Mouse (Mus musculus) spleen, adult 18-20 months (tissue): ENCODE results near the gene Chd6.
"Not testable (repeated sequence)": the region's sequence is repeated elsewhere in the genome, so short reads cannot be mapped to it uniquely, and the experiment has no call there.

Experiments used
- DNase-seq, 2 experiments: peaks; one replicate each; pipeline ENCODE4 v3.0.0; 2022; ENCODE audit warnings: mixed read lengths in 2 of 2

The Chd6 gene

DNA sequence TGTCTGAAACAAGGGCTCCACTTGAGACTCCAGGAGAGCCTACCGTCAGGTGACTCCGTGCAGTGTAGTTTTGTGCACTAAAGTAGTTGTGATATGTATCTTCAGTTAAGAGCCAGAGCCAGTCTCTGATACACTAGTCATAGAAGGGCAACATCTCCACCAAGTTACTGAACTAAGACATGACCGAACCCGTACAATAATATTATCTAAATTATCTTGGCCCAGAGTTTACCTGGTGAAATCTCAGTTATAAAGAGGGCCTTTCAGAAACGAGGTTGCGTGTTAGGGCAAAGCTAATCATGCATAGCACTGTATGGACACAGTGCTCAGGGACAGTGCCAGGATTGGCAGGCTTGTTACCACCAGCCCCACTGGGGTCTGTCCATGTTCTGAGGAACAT lies 127.1 kb downstream of the Chd6 start:
- DNase-seq: no peak

DNA sequence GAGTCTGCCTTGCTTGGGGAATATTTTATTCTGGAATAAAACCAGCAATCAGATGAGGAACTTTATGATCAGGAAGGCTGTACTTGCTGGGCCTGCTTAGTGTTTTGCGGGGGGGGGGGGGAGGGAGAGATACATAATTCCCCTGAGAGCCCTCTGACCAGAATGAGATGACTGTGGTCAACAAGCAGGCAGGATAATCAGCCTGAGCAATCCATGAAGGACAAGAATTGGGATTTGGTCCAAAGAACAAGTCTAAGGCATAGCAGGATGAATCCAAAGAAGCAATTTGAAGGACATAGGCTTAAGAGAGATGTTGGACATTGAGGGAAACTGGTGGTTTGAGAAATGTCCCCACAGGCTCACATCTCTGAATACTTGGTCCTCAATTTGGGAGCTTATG lies 130.2 kb downstream of the Chd6 start:
- DNase-seq: no peak

DNA sequence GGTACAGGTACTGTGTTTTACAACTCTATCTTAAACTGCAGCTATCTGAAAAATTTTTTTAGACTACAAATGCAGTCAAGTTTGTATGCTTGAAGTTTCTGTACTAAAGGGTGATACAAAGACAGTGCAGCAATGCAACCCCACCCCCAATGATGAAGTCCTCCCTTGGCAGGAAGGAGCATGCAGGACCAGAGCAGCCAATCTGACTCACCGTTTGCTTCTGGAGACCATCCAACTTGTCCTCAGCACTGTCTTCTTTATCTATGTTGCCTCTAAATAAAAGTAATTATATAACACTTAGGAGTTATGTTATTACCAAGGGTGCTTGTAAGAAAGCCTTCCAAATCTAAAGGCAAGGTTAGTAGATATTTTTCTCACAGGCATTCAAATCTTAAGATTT lies 131.6 kb downstream of the Chd6 start:
- DNase-seq: no peak

DNA sequence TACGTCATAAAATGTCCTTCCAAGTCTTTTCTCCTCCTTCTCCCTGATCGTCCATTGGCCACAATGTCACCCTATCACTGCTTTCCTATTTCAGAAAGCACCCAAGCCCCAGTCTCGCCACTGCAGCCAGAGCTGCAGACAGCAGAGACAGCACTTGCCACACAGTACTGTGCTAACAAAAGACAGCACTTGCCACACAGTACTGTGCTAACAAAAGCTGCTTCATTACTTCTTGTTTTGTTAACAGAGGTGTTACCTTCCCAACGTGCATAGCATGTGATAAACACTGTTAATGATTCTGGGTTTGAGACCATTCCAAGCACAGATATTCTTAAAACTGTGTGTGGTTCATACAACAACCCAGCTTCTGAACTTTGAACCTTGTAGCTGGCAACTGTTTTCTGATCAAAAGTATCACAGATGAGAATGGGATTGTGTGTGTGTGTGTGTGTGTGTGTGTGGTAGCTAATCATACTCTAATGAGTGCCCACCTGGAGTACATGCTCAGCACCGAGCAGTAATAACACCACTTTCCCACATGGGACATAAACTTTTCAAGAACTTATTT lies 135.1 kb downstream of the Chd6 start:
- no peak for DNase-seq

DNA sequence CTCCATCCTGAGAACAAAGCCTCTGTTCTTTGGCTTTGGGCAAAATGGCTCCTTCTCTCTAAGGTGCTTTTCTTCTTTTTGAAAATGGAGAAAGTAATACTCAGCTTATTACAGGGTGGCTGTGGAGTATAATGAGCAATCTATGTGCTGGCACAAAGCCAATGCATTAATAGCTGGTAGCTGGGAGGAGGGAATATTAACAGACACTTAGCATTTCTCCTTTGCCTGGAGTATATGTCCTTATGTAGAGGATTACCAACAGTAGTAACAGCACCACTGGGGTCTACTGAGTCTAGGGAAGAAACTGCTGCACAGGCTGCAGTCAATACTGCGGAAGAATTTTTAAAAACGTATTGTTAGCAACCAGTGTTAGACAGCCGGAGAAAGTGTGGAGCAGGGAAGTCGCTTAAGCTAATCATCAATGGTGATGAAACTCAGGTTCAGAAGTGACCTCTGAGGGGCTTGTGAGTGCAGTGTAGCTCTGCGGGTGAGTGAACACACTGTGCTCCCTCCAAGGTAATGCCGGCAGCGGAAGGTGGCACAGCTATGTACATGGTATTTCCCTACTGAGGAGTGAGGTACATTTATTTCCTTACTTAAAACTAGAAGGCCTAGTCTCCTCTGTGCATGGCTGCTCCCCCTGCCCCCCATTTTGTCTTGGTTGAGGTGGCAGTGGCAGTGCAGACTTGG lies 136.6 kb downstream of the Chd6 start:
- no peak for DNase-seq

DNA sequence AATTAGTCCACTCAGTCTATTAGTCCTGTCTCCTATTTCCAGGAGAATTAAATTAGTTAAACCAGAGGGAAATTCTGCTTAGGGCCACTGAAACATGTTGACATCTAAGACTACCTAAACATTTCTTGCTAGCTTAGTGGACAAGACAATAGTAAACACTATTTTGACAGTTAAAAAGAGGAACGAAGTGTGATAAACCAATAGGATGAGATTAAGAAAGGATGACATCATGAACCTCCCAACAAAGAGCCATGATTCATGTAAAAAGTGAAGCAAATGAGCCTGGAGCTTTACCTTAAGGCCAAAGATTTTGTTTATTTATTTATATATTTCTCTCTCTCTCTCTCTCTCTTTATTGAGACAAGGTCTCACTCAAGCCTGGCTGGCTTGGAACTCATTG lies 146.7 kb downstream of the Chd6 start:
- DNase-seq: no peak

DNA sequence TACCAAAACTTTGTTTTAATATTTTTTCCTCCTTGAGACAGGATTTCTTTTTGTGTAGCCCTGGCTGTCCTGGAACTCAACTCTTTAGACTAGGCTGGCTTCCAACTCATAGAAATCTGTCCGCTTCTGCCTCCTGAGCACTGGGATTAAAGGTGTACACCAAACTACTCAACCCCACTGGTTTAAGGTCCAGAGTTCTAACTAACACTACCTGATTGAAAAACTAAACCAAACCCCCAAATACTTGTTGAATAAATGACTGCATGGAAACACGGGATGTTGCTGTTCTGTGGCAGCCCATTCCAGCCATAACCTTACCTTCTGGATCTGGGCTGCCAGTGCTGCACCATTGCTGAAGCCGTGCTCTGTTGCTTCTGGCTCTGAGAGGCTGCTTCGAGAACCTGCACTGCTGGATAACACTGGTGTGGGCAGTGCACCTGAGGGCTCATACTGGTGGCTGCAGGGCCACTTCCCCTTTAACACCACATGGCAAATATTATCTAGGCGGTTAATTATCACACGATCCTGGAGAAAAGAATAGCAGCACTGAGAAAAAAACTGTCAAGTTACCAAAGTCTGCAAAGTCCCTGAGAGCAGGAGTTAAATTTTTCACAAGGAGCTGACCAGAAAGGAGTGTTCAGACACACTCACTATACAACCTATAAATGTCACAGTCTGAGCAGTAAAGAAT lies 147.8 kb downstream of the Chd6 start:
- DNase-seq: no peak

DNA sequence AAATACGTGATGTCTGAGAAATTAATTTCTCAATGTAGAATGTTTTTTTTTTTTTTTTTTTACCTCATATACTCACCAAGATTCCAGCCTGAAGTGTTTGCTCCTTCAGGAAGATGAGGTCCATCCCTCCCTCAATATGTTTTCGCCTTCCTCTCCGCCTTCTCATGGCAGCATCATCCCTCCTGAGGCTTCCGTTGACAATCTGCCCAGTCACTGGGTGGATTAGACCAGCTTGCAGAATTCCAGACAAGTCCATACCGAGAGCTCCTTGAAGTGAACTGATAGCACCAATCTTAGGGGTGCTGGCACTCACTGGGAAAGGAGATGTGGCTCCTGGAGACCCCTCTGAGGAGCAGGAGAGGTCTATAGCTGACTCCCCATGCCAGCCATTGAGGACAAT lies 149.0 kb downstream of the Chd6 start:
- no peak for DNase-seq

DNA sequence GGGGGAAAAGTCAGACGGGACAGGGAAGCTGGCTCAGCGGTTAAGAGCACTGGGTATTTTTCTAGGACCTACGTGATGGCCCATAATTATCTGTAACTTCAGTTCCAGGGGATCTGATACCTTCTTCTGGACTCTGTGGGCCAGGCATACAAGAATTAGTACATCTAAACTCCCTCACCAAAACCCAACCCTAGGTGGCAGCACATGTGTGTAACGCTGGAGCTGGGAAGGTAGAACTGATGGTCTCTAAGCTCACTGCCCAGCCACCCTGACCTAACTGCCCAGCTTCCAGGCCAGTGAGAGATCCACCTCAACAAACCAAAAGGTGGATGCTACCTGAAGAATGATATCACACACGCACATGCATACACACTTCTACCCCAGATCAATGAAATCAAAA lies 150.1 kb downstream of the Chd6 start:
- DNase-seq: no peak

DNA sequence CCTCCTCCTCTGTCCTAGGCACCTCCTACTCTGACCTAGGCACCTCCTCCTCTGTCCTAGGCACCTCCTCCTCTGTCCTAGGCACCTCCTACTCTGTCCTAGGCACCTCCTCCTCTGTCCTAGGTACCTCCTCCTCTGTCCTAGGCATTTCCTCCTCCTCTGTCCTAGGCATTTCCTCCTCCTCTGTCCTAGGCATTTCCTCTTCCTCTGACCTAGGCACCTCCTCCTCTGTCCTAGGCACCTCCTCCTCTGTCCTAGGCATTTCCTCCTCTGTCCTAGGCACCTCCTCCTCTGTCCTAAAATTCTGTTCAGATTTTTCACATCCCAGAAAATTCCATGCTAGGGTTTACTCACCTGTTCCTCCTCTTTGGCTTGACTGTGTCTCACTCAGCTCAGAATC lies 151.1 kb downstream of the Chd6 start:
- not testable (repeated sequence) for DNase-seq

DNA sequence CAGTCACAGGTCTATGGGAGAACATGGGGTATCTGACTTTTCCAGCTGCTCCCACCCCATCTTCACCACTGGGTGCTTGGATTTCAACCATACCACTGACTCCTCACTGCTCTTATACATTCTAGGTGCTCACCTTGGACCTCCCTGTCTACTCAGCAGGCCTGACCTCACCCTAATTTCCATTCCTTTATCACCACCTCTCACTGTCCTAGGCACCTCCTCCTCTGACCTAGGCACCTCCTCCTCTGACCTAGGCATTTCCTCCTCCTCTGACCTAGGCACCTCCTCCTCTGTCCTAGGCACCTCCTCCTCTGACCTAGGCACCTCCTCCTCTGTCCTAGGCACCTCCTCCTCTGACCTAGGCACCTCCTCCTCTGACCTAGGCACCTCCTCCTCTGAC lies 151.6 kb downstream of the Chd6 start:
- not testable (repeated sequence) for DNase-seq

DNA sequence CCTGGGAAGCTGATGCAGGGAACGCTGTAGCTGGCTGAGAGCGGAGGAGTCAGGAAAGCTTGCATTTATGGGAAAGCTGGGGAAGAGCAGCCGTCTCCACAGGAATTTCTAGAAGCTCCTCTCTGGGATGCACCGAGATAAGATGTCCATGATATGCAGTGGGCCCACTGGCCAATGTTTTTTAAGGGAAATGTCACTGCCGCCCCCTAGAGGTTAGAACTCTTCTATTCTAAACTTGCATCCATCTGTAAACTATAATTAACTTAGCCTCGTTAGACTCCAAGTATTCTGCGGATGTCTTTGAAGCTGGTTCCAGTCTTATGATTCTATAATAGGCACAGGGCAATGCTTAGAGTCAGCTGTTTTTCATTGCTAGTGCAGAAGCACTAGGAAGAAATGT lies 153.5 kb downstream of the Chd6 start:
- no peak for DNase-seq

DNA sequence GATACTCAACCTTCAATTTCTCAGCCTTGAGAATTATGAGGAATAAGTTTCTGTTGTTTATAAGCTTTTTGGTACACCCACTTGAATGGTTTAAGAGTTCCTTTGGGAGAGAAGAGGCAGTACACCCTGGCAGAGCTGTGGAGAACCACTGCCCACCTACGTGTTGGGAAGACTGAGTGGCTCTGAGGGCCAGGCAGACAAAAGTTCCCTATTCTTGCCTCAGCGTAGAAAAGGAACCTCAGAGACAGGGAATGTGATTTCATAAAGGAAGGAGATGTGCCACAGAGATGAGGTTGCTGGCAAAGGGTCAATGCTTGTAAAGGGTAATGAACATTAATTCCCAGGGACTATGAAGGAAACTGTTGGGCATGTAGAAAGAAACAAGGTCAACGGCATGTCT lies 154.3 kb downstream of the Chd6 start:
- DNase-seq: no peak

DNA sequence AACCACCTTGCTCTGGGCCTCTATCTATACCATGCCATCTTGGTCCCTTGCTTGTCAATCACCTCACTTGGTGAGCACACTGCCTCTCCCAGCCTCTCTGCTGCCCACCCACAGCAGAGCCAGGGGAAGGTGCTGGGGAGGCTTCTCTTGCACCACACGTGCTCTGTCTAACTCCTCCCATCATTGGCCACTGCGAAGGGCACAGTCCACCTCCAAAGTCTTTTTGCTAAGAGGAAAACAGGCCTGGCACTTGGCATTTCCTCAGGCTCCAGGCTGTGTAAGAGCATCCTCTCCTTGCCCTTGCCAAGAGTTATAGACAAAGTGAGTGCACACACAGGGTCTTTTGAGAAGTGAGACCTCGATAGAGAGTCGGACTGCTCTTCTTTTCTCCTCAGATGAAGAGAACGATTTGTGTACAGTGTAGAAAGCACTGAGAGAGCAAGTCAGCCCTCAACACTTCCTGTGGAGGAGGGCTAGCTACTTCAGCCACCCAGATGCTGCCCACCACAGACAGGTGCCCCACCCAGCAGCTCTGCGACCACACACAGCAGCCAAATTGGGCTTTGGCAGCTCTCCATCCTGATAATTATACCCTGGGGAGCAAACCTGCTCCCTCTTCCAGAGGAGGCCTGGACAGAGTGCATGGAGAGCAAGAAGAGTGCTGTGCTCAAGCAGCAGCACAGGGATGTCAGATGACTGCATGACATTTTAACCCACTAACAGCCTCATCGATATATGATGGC lies 155.6 kb downstream of the Chd6 start:
- DNase-seq: no peak

DNA sequence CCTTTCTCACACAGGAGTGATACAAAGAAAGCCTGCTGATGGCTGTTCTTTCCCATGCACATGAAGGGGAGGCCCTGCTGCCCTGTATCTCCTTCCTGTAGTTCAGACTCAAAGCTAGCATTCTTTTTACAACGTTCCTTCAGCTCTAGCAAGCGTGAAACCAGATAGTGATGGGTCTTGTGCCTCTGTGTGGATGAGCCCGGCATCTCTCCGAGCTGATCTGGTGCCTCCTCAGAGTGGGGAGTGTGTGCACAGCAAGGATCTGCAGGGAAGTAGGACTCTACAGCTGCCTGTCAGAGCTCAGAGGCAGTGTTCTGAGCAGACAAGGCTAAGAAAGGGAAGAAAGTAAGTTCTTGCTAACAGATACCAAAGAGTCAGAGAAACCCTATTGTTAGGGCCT lies 157.3 kb downstream of the Chd6 start:
- no peak for DNase-seq

DNA sequence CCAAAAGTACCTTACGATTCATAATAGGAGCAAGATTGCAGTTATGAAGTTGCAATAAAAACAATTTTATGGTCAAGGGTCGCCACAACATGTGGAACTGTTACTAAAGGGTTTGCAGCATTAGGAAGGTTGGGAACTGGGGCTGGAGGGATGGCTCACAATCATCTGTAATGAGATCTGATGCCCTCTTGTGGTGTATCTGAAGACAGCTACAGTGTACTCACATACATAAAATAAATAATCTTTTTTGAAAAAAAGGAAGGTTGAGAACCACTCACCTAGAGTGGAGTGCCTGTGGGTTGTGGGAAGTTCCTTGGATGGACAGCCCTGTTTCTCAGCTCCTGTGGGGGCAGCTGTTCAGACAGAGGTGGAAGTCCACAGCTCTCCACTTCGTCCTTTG lies 166.4 kb downstream of the Chd6 start:
- DNase-seq: no peak

DNA sequence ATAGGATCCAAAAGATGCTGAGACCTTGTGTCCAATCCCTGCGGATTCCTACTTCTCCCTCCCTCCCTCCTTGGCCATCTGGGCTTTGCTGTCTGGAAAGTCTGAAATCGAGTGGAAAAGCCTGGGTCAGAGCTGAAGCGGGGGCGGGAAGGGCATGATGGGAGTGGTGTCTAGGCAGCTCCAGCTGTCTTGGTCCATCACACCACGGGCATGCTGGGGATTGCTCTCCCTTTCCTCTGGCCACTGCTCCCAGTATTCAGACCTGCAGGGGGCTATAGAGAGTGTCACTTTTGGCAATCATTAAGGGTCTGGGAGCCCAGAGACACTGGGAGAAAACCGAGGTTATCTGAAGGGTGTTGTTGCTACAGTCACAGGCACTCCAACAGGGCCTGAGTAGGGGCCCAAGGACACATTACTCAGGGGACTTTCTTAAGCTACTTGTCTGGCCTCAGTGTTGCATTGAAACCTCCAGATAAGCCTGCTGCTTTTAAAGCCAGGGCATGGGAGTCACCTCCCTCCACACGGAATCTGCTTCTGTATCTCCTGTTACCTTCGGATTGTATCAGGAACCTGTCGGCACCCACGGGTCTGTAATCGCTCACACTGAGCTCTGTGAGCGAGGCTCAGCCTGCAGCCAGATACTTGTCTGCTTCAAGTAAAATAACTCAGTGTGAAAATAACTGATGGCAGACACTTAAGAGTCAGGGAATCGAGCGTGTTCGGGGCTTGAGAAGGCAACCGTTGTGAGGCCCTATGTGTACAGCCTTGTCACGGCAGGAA lies 167.8 kb downstream of the Chd6 start:
- DNase-seq: no peak

DNA sequence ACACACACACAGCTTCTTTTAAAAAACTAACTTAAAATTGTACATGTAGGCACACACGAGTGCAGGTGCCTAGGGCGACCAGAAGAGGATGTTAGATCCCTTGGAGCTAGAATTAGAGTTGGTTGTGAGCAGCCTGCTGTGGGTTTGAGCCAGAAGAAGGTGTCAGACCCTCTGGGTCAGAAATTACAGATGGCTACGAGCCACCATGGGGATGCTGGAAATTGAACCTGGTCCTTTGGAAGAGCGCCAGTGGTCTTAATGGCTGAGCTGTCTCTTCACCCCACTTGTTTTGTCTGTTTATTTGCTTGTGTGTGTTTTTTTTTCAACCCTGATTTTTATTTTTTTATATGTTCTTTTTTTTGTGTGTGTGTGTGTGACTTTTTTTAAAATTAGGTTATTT lies 174.4 kb downstream of the Chd6 start:
- DNase-seq: no peak

DNA sequence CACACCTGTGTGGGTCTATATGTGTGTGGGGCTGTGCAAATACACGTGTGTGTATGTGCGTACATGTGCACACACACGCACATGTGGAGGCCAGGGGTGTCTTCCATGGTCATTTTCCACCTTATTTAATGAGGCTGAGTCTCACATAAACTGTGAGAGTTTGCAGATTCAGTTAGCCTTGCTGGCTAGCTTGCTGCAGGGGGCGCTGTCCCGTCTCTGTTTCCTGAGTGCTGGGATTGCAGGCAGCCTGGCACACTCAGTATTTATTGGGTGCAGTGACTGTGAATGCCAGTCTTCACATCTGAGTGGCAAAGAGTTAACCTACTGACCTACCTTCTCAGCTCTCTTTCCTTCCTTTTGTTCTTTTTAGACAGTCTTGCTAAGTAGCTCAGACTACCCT lies 175.0 kb downstream of the Chd6 start:
- DNase-seq: no peak

DNA sequence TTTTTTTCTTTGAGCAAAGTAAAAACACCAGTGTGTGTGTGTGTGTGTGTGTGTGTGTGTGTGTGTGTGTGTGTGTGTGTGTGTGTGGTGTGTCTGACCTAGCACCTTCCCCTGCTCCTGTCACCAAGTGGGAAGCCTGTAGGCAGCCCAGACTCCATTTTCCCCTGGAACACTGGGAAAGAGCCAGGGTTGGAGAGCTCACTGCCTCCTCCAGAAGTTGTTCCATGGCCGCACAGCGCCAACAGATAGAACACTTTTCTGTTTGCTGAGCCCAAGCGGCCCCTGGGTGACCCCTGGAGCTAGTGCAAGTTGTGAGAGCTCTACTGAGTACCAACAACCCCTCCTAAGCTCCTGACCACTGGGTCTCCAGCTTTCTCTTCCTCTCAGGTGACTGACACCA lies 175.9 kb downstream of the Chd6 start:
- DNase-seq: no peak

DNA sequence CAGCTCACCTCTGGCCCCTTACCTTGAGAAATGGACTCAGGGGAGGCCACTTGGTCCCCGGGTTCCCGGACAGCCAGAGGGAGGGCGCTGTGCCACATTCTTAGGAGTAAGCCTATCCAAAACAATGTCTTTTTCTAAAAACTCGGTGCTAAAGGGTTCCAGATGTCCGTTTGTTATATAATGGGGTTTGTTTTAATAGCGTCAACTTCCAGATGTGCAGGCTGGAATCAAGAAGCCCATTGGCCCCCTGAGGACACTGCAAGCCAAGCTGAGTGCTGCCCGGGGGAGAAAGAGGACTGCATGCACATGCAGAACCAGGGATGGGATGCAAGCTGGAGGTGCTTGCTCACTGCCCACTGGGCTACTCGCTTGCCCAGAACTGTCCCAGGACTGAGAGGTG lies 176.6 kb downstream of the Chd6 start:
- DNase-seq: no peak

DNA sequence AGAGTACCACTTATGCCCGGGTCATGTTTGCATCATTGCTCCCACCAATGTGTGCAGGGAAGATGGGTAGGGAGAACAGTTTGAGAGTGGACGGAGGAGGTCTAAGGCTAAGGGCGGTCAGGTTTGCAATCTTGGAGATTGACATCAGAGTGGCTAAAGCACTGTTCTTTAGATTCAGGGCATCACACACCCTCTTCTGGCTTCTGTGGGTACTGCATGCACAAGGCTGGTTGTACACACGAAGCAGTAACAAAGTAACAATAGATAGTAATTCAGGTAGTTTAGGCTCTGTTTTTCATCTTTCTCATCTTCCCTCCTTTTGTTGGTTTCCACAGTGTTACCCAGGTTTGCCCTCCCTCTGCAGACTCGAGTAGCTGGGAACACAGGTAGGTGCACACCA lies 177.5 kb downstream of the Chd6 start:
- no peak for DNase-seq

DNA sequence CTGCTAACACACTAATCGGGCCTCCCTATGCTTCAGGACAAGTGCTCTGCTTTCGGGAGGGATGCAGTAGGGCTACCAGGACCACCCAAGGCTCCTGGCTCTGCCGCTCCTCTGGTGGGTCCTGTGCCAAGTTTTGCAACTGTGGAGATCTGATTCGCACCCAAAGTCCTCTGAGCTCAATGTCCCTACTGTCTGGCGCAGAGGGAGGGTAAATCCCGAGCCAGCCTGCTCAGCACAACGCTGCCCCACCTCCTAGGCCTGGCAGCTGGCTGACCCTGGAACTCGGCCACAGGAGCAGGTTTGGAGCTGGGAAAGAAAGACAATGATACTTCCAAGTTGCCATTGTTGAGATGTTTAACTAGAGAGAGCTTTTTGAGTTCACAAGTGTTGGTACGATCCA lies 183.7 kb downstream of the Chd6 start:
- DNase-seq: no peak
